24 mouse cellular contexts compared by ENCODE assay signal in the genomic region with DNA sequence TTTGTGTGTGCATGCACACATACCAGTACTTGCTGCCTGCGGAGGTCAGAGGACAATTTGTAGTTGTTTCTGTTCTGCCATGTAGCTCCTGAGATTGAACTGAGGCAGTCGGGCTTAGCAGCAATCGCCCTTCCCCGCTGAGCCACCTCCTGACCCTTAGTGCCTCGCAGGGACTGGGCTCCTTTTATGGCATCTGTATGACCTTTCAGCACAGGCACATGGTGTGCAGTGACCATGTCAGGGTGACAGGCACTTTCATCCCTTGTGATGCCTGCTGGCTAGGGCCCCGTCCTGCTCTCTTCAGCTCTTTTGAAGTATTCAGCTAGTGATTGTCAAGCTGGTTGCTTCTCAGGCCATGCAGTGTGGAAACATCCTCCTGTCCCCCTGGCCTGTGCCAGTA.
A peak's percentile ranks its signal among the peaks of the same experiment; 100 is the strongest.
DNase-seq lines count a peak whose midpoint lies in the region; ATAC-seq and TF ChIP-seq lines count a peak whose summit lies in the region.
"Had no signal": no experiment of that assay in that cellular context is flagged by ENCODE, and none has a peak within 500 bp of the region (broad histone marks: within the 10 kb centered on the region; RNA-seq: fewer than 3 reads in every experiment).

No protein-coding gene starts in this region.

- TF ChIP-seq EP300 in liver, postnatal 0 days (IDR thresholded peaks at IDR 0.05; ENCODE audit: low read depth), result no peak

- no peak for TF ChIP-seq CTCF in bone marrow, adult 2 months (IDR thresholded peaks at IDR 0.05; ENCODE audit: control insufficient read depth, insufficient read depth, low read length)
- TF ChIP-seq CTCF in liver, postnatal 0 days (IDR thresholded peaks at IDR 0.05; ENCODE audit: low read depth), result no peak

- no peak for ATAC-seq in liver, postnatal 0 days
- ATAC-seq: forebrain, embryonic 13.5 days; forebrain, embryonic 16.5 days; intestine, postnatal 0 days; Patski had no signal

- H3K4me2 ChIP-seq in liver, postnatal 0 days (ENCODE audit: low read depth, low read length), result no peak overlapping the region
- H3K4me2 ChIP-seq: forebrain, embryonic 13.5 days; heart, embryonic 11.5 days; hindbrain, embryonic 14.5 days had no signal

- TF ChIP-seq POLR2A in bone marrow, adult 2 months (IDR thresholded peaks at IDR 0.05; ENCODE audit: borderline replicate concordance, control insufficient read depth, low read depth, low read length), result no peak

- H3K27me3 ChIP-seq in liver, postnatal 0 days (ENCODE audit: insufficient read depth, low read length), result no peaks in the 10 kb centered on the region
- H3K27me3 ChIP-seq: forebrain, embryonic 13.5 days; Patski had no signal

- no peak overlapping the region for H3K4me3 ChIP-seq in bone marrow, adult 2 months (replicated peaks; ENCODE audit: control insufficient read depth, low read depth, low read length)
- H3K4me3 ChIP-seq in liver, postnatal 0 days (ENCODE audit: low read depth, low read length), result no peak overlapping the region
- H3K4me3 ChIP-seq: forebrain, embryonic 10.5 days; forebrain, embryonic 13.5 days; heart, adult 2 months had no signal

- H3K36me3 ChIP-seq in liver, postnatal 0 days (replicated peaks; ENCODE audit: insufficient read depth, low read length), result 0 out of 2 replicates have a peak, but pooled peaks cover 3% of the 10 kb centered on the region

- DNase-seq in adrenal gland, postnatal 14 days, result peak; percentile 28
- DNase-seq in adrenal gland, adult 18-20 months (ENCODE audit: low spot score in 2 of 2), result no peak
- peak; percentile 29 for DNase-seq in embryo, embryonic 10.5 days (ENCODE audit: low spot score)
- no peak for DNase-seq in embryo, embryonic 11 days
- DNase-seq in liver, postnatal 0 days, result no peak
- DNase-seq: adrenal gland, postnatal 25 days; B cell, adult 2 months; cerebellum, adult 11 months; cerebellum, adult 2 months; cerebellum, adult 9-11 months; cerebellum, postnatal 36 days; gastrocnemius, postnatal 10 days; gastrocnemius, postnatal 36 days; heart, adult 2 months; kidney, adult 2 months had no signal

- peaks cover 5% of the 10 kb centered on the region; the same call in 1 of the 2 replicates for H3K4me1 ChIP-seq in bone marrow, adult 2 months (ENCODE audit: control insufficient read depth, insufficient read depth, low read length)
- no peaks in the 10 kb centered on the region for H3K4me1 ChIP-seq in liver, postnatal 0 days (ENCODE audit: insufficient read depth)
- H3K4me1 ChIP-seq: forebrain, embryonic 13.5 days had no signal

- H3K27ac ChIP-seq in bone marrow, adult 2 months (ENCODE audit: control insufficient read depth, insufficient read depth, low read depth, low read length, poor library complexity), result peak overlapping the region; percentile 19; the same call in 1 of the 2 replicates
- no peak overlapping the region for H3K27ac ChIP-seq in liver, postnatal 0 days (ENCODE audit: low read depth)
- H3K27ac ChIP-seq: forebrain, embryonic 10.5 days; forebrain, embryonic 13.5 days; heart, adult 2 months; hindbrain, embryonic 14.5 days had no signal

- 76% methylated on average over 6 of the region's 6 CpGs for WGBS in bone marrow, adult 2 months
- 66% methylated on average over 6 of the region's 6 CpGs for WGBS in liver, postnatal 0 days (ENCODE audit: insufficient replicate concordance)

- H3K9me3 ChIP-seq in liver, postnatal 0 days (ENCODE audit: low read length), result no peaks in the 10 kb centered on the region
- H3K9me3 ChIP-seq: forebrain, embryonic 10.5 days; forebrain, embryonic 13.5 days; G1E had no signal

- H3K9ac ChIP-seq in liver, postnatal 0 days (replicated peaks), result no peak overlapping the region
- H3K9ac ChIP-seq: forebrain, embryonic 13.5 days; hindbrain, embryonic 14.5 days had no signal

Comparison
In these comparisons a context has a peak if more than half of its experiments do, and no peak if none do; other contexts are left out.
1. DNase-seq: peak in adrenal gland, postnatal 14 days (single experiment) and embryo, embryonic 10.5 days (single experiment); none in adrenal gland, adult 18-20 months (0 of 2), embryo, embryonic 11 days (single experiment) and liver, postnatal 0 days (single experiment).